Mouse (Mus musculus): ENCODE results near the gene Naa30. TPM values are rescaled to one million over a fixed set of nuclear protein-coding genes. Genes with fewer than 3 reads are reported as not detected.
A peak's percentile ranks its signal among the peaks of the same experiment; 100 is the strongest.

The Naa30 gene
- total and polyA plus RNA-seq, 2 experiments = 6.7 to 16.1 TPM

GRCm38 (mm10) chr14:49234788-49235515, 62.9 kb downstream of the Naa30 start:
- no peaks in the 10 kb centered on the region for H3K36me3 ChIP-seq (ENCODE audit: control insufficient read depth, insufficient read depth, low read length)
- TF ChIP-seq POLR2A (IDR thresholded peaks at IDR 0.05; ENCODE audit: extremely low read depth, insufficient read depth, low read length) (no peak), CTCF (IDR thresholded peaks at IDR 0.05; ENCODE audit: low read depth, low read length) (peak; percentile 30; the same call in 1 of the 2 replicates)
- H3K27me3 ChIP-seq (ENCODE audit: control insufficient read depth, insufficient read depth, low read length) = no peaks in the 10 kb centered on the region; the same call in 1 of the 2 replicates
- 35% methylated on average over 9 of the region's 9 CpGs for WGBS
- H3K9ac ChIP-seq (ENCODE audit: low read depth, low read length) = no peak overlapping the region
- DNase-seq (ENCODE audit: extremely low read depth, low read depth, low spot score) = peak; percentile 63
- no peaks in the 10 kb centered on the region for H3K4me1 ChIP-seq (ENCODE audit: control insufficient read depth, insufficient read depth, low read length)
- H3K27ac ChIP-seq (replicated peaks; ENCODE audit: insufficient read depth, low read depth, low read length) = no peak overlapping the region
- no peak overlapping the region for H3K4me3 ChIP-seq (ENCODE audit: insufficient read depth, low read depth, low read length)
- H3K79me2 ChIP-seq (ENCODE audit: control insufficient read depth, insufficient read depth, low read length) = no peaks in the 10 kb centered on the region

GRCm38 (mm10) chr14:49238206-49238605, 66.2 kb downstream of the Naa30 start:
- 40% methylated on average over 11 of the region's 11 CpGs for WGBS
- DNase-seq (ENCODE audit: extremely low read depth, low read depth, low spot score) = peak; percentile 52
- H3K27ac ChIP-seq (replicated peaks; ENCODE audit: insufficient read depth, low read depth, low read length) = no peak overlapping the region

More at GRCm38 (mm10) chr14:49238206-49238605, 66.2 kb downstream of the Naa30 start:
- TF ChIP-seq CTCF (IDR thresholded peaks at IDR 0.05; ENCODE audit: low read depth, low read length) = peak; percentile 72
- TF ChIP-seq POLR2A (IDR thresholded peaks at IDR 0.05; ENCODE audit: extremely low read depth, insufficient read depth, low read length) = no peak
- Histone ChIP-seq H3K79me2 (ENCODE audit: control insufficient read depth, insufficient read depth, low read length) (no peaks in the 10 kb centered on the region), H3K36me3 (ENCODE audit: control insufficient read depth, insufficient read depth, low read length) (no peaks in the 10 kb centered on the region), H3K4me1 (ENCODE audit: control insufficient read depth, insufficient read depth, low read length) (no peaks in the 10 kb centered on the region), H3K27me3 (ENCODE audit: control insufficient read depth, insufficient read depth, low read length) (no peaks in the 10 kb centered on the region), H3K4me3 (ENCODE audit: insufficient read depth, low read depth, low read length) (no peak overlapping the region), H3K9ac (ENCODE audit: low read depth, low read length) (no peak overlapping the region)

Other genes with a start within 250 kb of the Naa30 start
- gene Ap5m1, start 106.1 kb upstream of the Naa30 start, total RNA-seq (2014; rRNA removed) = 15.7 and 16.2 TPM in 2 replicates
- gene Ap5m1, start 106.1 kb upstream of the Naa30 start, polyA plus RNA-seq (2012; rRNA removed) = 6.7 and 7.0 TPM in 2 replicates
- gene Exoc5, start 105.6 kb upstream of the Naa30 start, total RNA-seq (2014; rRNA removed) = 17.7 and 20.5 TPM in 2 replicates
- gene Exoc5, start 105.6 kb upstream of the Naa30 start, polyA plus RNA-seq (2012; rRNA removed) = 2.6 and 3.4 TPM in 2 replicates
- gene ccdc198, start 73.2 kb downstream of the Naa30 start, total RNA-seq (2014; rRNA removed) = 0.55 and 0.81 TPM in 2 replicates
- 0.07 TPM in 1 of 2 replicates, not detected in the other for gene ccdc198, start 73.2 kb downstream of the Naa30 start, polyA plus RNA-seq (2012; rRNA removed)